Mouse (Mus musculus) neural tube, embryonic 13.5 days (tissue): ENCODE measurements at regions not wholly inside any gene's neighbourhood (a gene's known extent, or its start where the extent isn't known, plus 50 kb on each side); places are given as distances from the start of the nearest gene placed in this dataset.

Source experiments
- ATAC-seq: fragments of 200-750 bp; cut with Nextera tagmentation; 2 replicates; pipeline ENCODE4 v1.8.0; 2017; ENCODE audit warnings: low read depth, mild to moderate bottlenecking, moderate TSS enrichment, moderate library complexity
- H3K27ac ChIP-seq: fragments of 300-500 bp; sonication (generic); replicated peaks from 2 replicates; pipeline ENCODE4 v1.5.1; 2015; ENCODE audit warnings: moderate library complexity, mild to moderate bottlenecking, inconsistent platforms
- H3K27me3 ChIP-seq: fragments of 300-500 bp; sonication (generic); 2 replicates; pipeline ENCODE4 v1.6.1; 2015; ENCODE audit warnings: mild to moderate bottlenecking, inconsistent platforms
- H3K36me3 ChIP-seq: fragments of 300-500 bp; sonication (generic); 2 replicates; pipeline ENCODE4 v1.6.1; 2015; ENCODE audit warnings: mild to moderate bottlenecking, inconsistent platforms
- H3K4me1 ChIP-seq: fragments of 300-500 bp; sonication (generic); replicated peaks from 2 replicates; pipeline ENCODE4 v1.6.1; 2015; ENCODE audit warnings: inconsistent platforms
- H3K4me2 ChIP-seq: fragments of 300-500 bp; sonication (generic); 2 replicates; pipeline ENCODE4 v1.6.1; 2015; ENCODE audit warnings: inconsistent platforms, mild to moderate bottlenecking, moderate library complexity
- H3K4me3 ChIP-seq: fragments of 300-500 bp; sonication (generic); 2 replicates; pipeline ENCODE4 v1.5.1; 2015; ENCODE audit warnings: mild to moderate bottlenecking, inconsistent platforms
- H3K9ac ChIP-seq: fragments of 300-500 bp; sonication (generic); 2 replicates; pipeline ENCODE4 v1.6.1; 2015; ENCODE audit warnings: moderate library complexity, mild to moderate bottlenecking, inconsistent platforms
- H3K9me3 ChIP-seq: fragments of 300-500 bp; sonication (generic); 2 replicates; pipeline ENCODE4 v1.6.1; 2016; ENCODE audit warnings: inconsistent platforms
- WGBS: fragments of 180-500 bp; shearing (Covaris S2); methylation state at CpG from one replicate; pipeline ENCODE4 v1.1.7; 2015; 5-methylcytosine and 5-hydroxymethylcytosine counted together

- H3K4me3 ChIP-seq, result no peak overlapping the region
- H3K36me3 ChIP-seq, result no peaks in the 10 kb centered on the region
- no peak overlapping the region for H3K9ac ChIP-seq
- no peaks in the 10 kb centered on the region for H3K27me3 ChIP-seq
- peaks cover 11% of the 10 kb centered on the region for H3K4me1 ChIP-seq
- ATAC-seq, result no peak
- H3K4me2 ChIP-seq, result no peak overlapping the region
- 27% methylated on average over 6 of the region's 6 CpGs for WGBS
- H3K27ac ChIP-seq, result no peak overlapping the region
- no peaks in the 10 kb centered on the region for H3K9me3 ChIP-seq
Observed at GRCm38 (mm10) chr16:7831142-7831541, 593.8 kb downstream of the Tmem114 start.

GRCm38 (mm10) chr16:7829939-7830650 is 594.8 kb downstream of the Tmem114 start:
- Histone ChIP-seq H3K4me1 (peaks cover 11% of the 10 kb centered on the region), H3K4me3 (no peak overlapping the region), H3K9me3 (no peaks in the 10 kb centered on the region), H3K27ac (no peak overlapping the region), H3K4me2 (no peak overlapping the region), H3K27me3 (no peaks in the 10 kb centered on the region), H3K9ac (no peak overlapping the region), H3K36me3 (no peaks in the 10 kb centered on the region)
- ATAC-seq, result no peak
- 84% methylated on average over 9 of the region's 9 CpGs for WGBS

GRCm38 (mm10) chr16:7801161-7801560 is 623.8 kb downstream of the Tmem114 start:
- Histone ChIP-seq H3K9ac (no peak overlapping the region), H3K4me3 (no peak overlapping the region), H3K36me3 (no peaks in the 10 kb centered on the region), H3K27ac (no peak overlapping the region), H3K4me2 (no peak overlapping the region), H3K27me3 (no peaks in the 10 kb centered on the region), H3K9me3 (peaks cover 4% of the 10 kb centered on the region; the same call in 1 of the 2 replicates), H3K4me1 (peaks cover 9% of the 10 kb centered on the region)
- ATAC-seq, result no peak
- WGBS, result 90% methylated on average over 2 of the region's 2 CpGs

GRCm38 (mm10) chr16:7797176-7797786 is 627.7 kb downstream of the Tmem114 start:
- ATAC-seq, result no peak
- H3K4me1 ChIP-seq, result peaks cover 9% of the 10 kb centered on the region
- no peak overlapping the region for H3K4me3 ChIP-seq
- H3K9ac ChIP-seq, result no peak overlapping the region
- H3K36me3 ChIP-seq, result no peaks in the 10 kb centered on the region
- no peaks in the 10 kb centered on the region for H3K9me3 ChIP-seq
- WGBS, result 55% methylated on average over 8 of the region's 8 CpGs
- H3K27me3 ChIP-seq, result no peaks in the 10 kb centered on the region
- no peak overlapping the region for H3K4me2 ChIP-seq
- H3K27ac ChIP-seq, result peak overlapping the region; percentile 30; the same call in 1 of the 2 replicates

GRCm38 (mm10) chr16:7795561-7795960 is 629.4 kb downstream of the Tmem114 start:
- Histone ChIP-seq H3K4me1 (peaks cover 9% of the 10 kb centered on the region), H3K27me3 (no peaks in the 10 kb centered on the region), H3K4me2 (no peak overlapping the region), H3K9ac (no peak overlapping the region), H3K36me3 (no peaks in the 10 kb centered on the region), H3K27ac (no peak overlapping the region), H3K9me3 (no peaks in the 10 kb centered on the region), H3K4me3 (no peak overlapping the region)
- WGBS, result 38% methylated on average over 3 of the region's 3 CpGs
- ATAC-seq, result no peak

GRCm38 (mm10) chr16:7792521-7792920 is 632.4 kb downstream of the Tmem114 start:
- peaks cover 11% of the 10 kb centered on the region for H3K4me1 ChIP-seq
- no peaks in the 10 kb centered on the region for H3K9me3 ChIP-seq
- H3K27ac ChIP-seq, result no peak overlapping the region
- no peaks in the 10 kb centered on the region for H3K36me3 ChIP-seq
- H3K9ac ChIP-seq, result no peak overlapping the region
- H3K4me3 ChIP-seq, result no peak overlapping the region
- H3K27me3 ChIP-seq, result no peaks in the 10 kb centered on the region
- ATAC-seq, result no peak
- WGBS, result 79% methylated on average over 3 of the region's 3 CpGs
- H3K4me2 ChIP-seq, result no peak overlapping the region

GRCm38 (mm10) chr16:7790260-7790659 is 634.7 kb downstream of the Tmem114 start:
- no peaks in the 10 kb centered on the region for H3K9me3 ChIP-seq
- 67% methylated on average over 4 of the region's 4 CpGs for WGBS
- H3K9ac ChIP-seq, result no peak overlapping the region
- H3K27me3 ChIP-seq, result no peaks in the 10 kb centered on the region
- H3K4me1 ChIP-seq, result peaks cover 6% of the 10 kb centered on the region; the same call in 1 of the 2 replicates
- no peak overlapping the region for H3K4me3 ChIP-seq
- H3K27ac ChIP-seq, result no peak overlapping the region
- no peaks in the 10 kb centered on the region for H3K36me3 ChIP-seq
- no peak overlapping the region for H3K4me2 ChIP-seq
- ATAC-seq, result no peak

GRCm38 (mm10) chr16:7788209-7788608 is 636.7 kb downstream of the Tmem114 start:
- no peaks in the 10 kb centered on the region for H3K9me3 ChIP-seq
- ATAC-seq, result peak; percentile 5; the same call in 1 of the 2 replicates
- H3K9ac ChIP-seq, result no peak overlapping the region
- no peak overlapping the region; the same call in 1 of the 2 replicates for H3K27ac ChIP-seq
- no peak overlapping the region for H3K4me2 ChIP-seq
- H3K4me1 ChIP-seq, result peaks cover 6% of the 10 kb centered on the region; the same call in 1 of the 2 replicates
- no peaks in the 10 kb centered on the region for H3K27me3 ChIP-seq
- no peak overlapping the region for H3K4me3 ChIP-seq
- WGBS, result 64% methylated on average over 2 of the region's 2 CpGs
- H3K36me3 ChIP-seq, result no peaks in the 10 kb centered on the region

- Histone ChIP-seq H3K4me3 (no peak overlapping the region), H3K4me2 (no peak overlapping the region), H3K4me1 (peaks cover 6% of the 10 kb centered on the region), H3K9ac (no peak overlapping the region), H3K9me3 (no peaks in the 10 kb centered on the region), H3K36me3 (no peaks in the 10 kb centered on the region), H3K27me3 (no peaks in the 10 kb centered on the region), H3K27ac (peak overlapping the region; percentile 14; the same call in 1 of the 2 replicates)
- no peak for ATAC-seq
- 69% methylated on average over 2 of the region's 2 CpGs for WGBS
Observed at GRCm38 (mm10) chr16:7781506-7781905, 643.4 kb downstream of the Tmem114 start.

GRCm38 (mm10) chr16:7775635-7776034 is 649.3 kb downstream of the Tmem114 start:
- Histone ChIP-seq H3K27me3 (no peaks in the 10 kb centered on the region), H3K9me3 (no peaks in the 10 kb centered on the region), H3K9ac (no peak overlapping the region), H3K36me3 (no peaks in the 10 kb centered on the region), H3K4me1 (no peaks in the 10 kb centered on the region), H3K4me2 (no peak overlapping the region), H3K27ac (no peak overlapping the region), H3K4me3 (no peak overlapping the region)
- WGBS, result 86% methylated on average over 3 of the region's 3 CpGs
- ATAC-seq, result no peak

- H3K4me2 ChIP-seq, result no peak overlapping the region
- peaks cover 13% of the 10 kb centered on the region for H3K4me1 ChIP-seq
- no peaks in the 10 kb centered on the region for H3K36me3 ChIP-seq
- no peak overlapping the region for H3K27ac ChIP-seq
- no peak for ATAC-seq
- H3K4me3 ChIP-seq, result no peak overlapping the region
- H3K9ac ChIP-seq, result no peak overlapping the region
- no peaks in the 10 kb centered on the region for H3K9me3 ChIP-seq
- H3K27me3 ChIP-seq, result no peaks in the 10 kb centered on the region
- 38% methylated on average over 1 of the region's 1 CpGs for WGBS
Observed at GRCm38 (mm10) chr16:7768433-7768832, 656.5 kb downstream of the Tmem114 start.

GRCm38 (mm10) chr16:7767691-7768090 is 657.2 kb downstream of the Tmem114 start:
- WGBS, result 90% methylated on average over 4 of the region's 4 CpGs
- Histone ChIP-seq H3K4me2 (no peak overlapping the region), H3K4me3 (no peak overlapping the region), H3K27me3 (no peaks in the 10 kb centered on the region), H3K4me1 (peaks cover 13% of the 10 kb centered on the region), H3K36me3 (no peaks in the 10 kb centered on the region), H3K27ac (no peak overlapping the region), H3K9ac (no peak overlapping the region), H3K9me3 (no peaks in the 10 kb centered on the region)
- ATAC-seq, result no peak
